Mouse (Mus musculus) mesoderm, embryonic 11.5 days (tissue): ENCODE data around the gene Kcnma1.

Experiments
- DNase-seq: peaks from one replicate; pipeline ENCODE4 v3.0.0-alpha.2; 2012; ENCODE audit warnings: low read depth, low spot score

The Kcnma1 gene

GRCm38 (mm10) chr14:23602937-23603336 is 411.4 kb downstream of the Kcnma1 start:
- DNase-seq = no peak

- no peak for DNase-seq
These were observed 412.2 kb downstream of the Kcnma1 start for GRCm38 (mm10) chr14:23602054-23602453.

GRCm38 (mm10) chr14:23594629-23595028 is 419.7 kb downstream of the Kcnma1 start:
- DNase-seq = no peak

GRCm38 (mm10) chr14:23592826-23593447 is 421.4 kb downstream of the Kcnma1 start:
- peak; percentile 30 for DNase-seq

GRCm38 (mm10) chr14:23589744-23590481 is 424.4 kb downstream of the Kcnma1 start:
- no peak for DNase-seq

- DNase-seq = no peak
These were observed 426.8 kb downstream of the Kcnma1 start for GRCm38 (mm10) chr14:23587451-23587850.

GRCm38 (mm10) chr14:23583235-23583634 is 431.1 kb downstream of the Kcnma1 start:
- peak; percentile 71 for DNase-seq

GRCm38 (mm10) chr14:23581282-23581681 is 433.0 kb downstream of the Kcnma1 start:
- DNase-seq = no peak

- DNase-seq = peak; percentile 44
These were observed 438.3 kb downstream of the Kcnma1 start for GRCm38 (mm10) chr14:23575951-23576350.

GRCm38 (mm10) chr14:23574136-23574535 is 440.2 kb downstream of the Kcnma1 start:
- DNase-seq = no peak

- no peak for DNase-seq
These were observed 440.9 kb downstream of the Kcnma1 start for GRCm38 (mm10) chr14:23573385-23573784.

- no peak for DNase-seq
These were observed 441.5 kb downstream of the Kcnma1 start for GRCm38 (mm10) chr14:23572778-23573177.

- no peak for DNase-seq
These were observed 444.0 kb downstream of the Kcnma1 start for GRCm38 (mm10) chr14:23570251-23570650.

GRCm38 (mm10) chr14:23565931-23566330 is 448.4 kb downstream of the Kcnma1 start:
- no peak for DNase-seq

GRCm38 (mm10) chr14:23564474-23564873 is 449.8 kb downstream of the Kcnma1 start:
- DNase-seq = no peak

GRCm38 (mm10) chr14:23563180-23563579 is 451.1 kb downstream of the Kcnma1 start:
- DNase-seq = no peak

GRCm38 (mm10) chr14:23555647-23556046 is 458.6 kb downstream of the Kcnma1 start:
- DNase-seq = no peak

- DNase-seq = peak; percentile 30
These were observed 461.9 kb downstream of the Kcnma1 start for GRCm38 (mm10) chr14:23552252-23552974.

- DNase-seq = no peak
These were observed 463.8 kb downstream of the Kcnma1 start for GRCm38 (mm10) chr14:23550467-23550866.

- DNase-seq = no peak
These were observed 472.2 kb downstream of the Kcnma1 start for GRCm38 (mm10) chr14:23542131-23542530.

- DNase-seq = no peak
These were observed 474.7 kb downstream of the Kcnma1 start for GRCm38 (mm10) chr14:23539621-23540020.

- no peak for DNase-seq
These were observed 480.9 kb downstream of the Kcnma1 start for GRCm38 (mm10) chr14:23533346-23533745.
